Mouse (Mus musculus): ENCODE results near the gene Mxd1.

Mxd1 gene

DNA sequence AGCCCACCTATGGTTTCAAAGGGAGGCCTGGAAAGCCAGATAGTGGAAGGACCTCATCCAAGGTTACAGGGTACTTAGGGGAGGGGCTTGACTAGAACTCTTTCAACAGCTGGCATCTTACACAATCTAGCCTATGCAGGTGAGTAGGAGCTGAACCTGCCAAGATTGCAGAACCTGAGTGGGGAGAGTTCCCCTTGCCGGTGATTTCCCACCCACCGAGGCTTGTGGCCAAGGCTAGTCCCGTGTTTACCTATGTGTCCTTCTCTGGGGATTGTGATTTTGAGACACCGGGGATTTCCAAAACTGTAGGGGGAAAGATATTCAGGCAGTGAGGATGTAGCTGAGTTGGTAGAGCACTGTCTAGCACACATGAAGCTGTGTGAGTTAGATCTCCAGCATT, 53.7 kb downstream of the Mxd1 start:
- in situ Hi-C loops (cut with MboI; ENCODE audit: low pct_unique_long_range_greater_than_20kb in 1 of 2, low sequenced_read_pairs in 2 of 2, unreplicated experiment in 1 of 2): no loop called here

DNA sequence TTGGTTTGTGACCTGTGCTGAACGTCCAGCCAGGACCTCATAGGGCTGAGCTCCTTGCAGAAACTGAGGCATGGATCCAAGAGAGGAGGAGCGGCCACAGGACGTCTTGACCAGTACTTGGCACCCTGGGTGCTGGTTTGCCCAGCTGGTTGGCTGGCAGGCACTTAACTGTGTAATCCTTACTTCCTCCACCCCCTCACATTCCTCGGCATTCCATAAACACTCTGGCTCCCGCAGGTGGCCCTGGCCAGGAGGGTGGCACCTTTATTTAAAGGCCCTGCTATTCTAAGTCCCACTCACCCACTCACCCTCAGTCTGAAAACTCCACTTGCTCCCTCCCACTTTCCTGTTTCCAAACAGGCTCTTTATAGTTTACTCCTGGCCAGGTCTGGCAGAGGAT, 58.2 kb downstream of the Mxd1 start:
- in situ Hi-C loops (cut with MboI; ENCODE audit: low pct_unique_long_range_greater_than_20kb in 1 of 2, low sequenced_read_pairs in 2 of 2, unreplicated experiment in 1 of 2): no loop called here

DNA sequence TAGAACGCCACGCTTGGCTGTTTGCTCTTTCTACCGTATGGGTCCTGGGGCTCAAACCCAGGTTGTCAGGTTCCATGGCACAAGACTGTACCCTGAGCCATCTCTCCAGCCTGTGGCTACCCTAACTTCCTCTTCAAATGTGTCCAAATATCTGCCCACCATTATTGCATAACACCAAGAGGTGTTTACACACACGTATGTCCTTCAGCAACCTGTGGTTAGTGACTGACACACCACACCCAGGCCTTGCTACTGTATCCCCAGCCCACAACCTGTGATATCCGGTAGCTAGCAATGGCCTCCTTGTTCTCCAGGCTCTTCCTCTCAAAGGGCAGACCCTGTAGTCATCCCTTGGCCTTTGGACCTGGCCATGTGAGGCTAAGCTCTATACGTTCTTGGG, 59.7 kb downstream of the Mxd1 start:
- in situ Hi-C loops (cut with MboI; ENCODE audit: low pct_unique_long_range_greater_than_20kb in 1 of 2, low sequenced_read_pairs in 2 of 2, unreplicated experiment in 1 of 2): no loop called here

DNA sequence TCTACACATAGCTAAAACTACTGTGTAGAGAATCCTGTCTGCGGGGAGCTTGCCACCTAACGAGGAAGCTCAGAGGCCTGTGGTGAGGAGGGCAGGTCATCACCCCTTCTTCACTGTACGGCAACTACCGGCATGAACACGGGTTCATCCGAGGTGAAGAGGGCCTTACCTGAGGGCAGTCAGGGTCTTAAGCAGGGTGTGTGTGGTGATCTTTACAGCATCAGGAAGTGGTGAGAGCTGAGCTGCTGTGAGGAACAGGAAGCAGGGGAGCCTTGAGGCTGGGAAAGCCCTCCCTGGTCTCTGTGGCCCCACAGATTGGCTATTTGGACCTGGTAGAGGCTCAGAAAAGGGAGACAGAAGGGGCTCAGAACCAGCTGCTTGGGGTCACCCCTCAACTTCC, 61.5 kb downstream of the Mxd1 start:
- in situ Hi-C loops (cut with MboI; ENCODE audit: low pct_unique_long_range_greater_than_20kb in 1 of 2, low sequenced_read_pairs in 2 of 2, unreplicated experiment in 1 of 2): no loop called here

DNA sequence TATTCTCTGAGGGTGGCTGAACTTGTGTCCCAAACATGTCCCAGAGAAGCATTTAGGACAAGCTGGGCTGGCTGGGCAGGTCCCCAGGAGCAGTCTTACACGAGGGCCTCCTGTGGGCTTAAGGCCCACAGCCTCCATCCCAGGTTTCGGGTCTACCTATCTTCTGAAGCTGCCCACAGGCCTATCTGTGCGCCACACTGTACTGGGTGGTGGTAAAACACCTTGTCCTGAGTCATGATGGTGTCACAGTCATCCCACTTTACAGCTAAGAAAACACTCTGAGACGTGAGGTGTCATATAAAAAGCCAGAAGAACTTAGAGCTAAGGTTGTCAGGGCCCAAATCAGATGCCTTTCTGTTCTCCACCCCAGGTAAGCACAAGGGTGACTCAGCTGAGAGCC, 62.7 kb downstream of the Mxd1 start:
- in situ Hi-C loops (cut with MboI; ENCODE audit: low pct_unique_long_range_greater_than_20kb in 1 of 2, low sequenced_read_pairs in 2 of 2, unreplicated experiment in 1 of 2): no loop called here

DNA sequence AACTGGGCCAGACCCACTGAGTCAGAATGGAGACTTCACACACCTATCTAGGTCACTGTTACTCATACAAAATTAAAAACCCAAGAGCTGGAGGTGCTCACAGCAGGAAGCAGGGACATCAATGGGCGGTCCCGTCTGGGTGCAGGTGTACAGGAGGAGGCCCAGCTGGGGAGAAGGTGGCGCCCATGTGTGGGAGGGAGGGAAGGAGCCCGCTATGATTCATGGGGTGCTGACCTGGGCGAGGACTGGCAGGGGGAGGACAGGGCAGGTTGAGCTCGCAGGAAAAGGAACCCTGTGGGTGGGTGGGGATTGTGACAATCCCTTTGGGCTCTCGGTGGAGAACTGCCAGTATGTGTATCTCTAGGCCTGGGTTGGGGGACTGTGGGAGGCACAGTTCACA, 63.7 kb downstream of the Mxd1 start:
- in situ Hi-C loops (cut with MboI; ENCODE audit: low pct_unique_long_range_greater_than_20kb in 1 of 2, low sequenced_read_pairs in 2 of 2, unreplicated experiment in 1 of 2): no loop called here

DNA sequence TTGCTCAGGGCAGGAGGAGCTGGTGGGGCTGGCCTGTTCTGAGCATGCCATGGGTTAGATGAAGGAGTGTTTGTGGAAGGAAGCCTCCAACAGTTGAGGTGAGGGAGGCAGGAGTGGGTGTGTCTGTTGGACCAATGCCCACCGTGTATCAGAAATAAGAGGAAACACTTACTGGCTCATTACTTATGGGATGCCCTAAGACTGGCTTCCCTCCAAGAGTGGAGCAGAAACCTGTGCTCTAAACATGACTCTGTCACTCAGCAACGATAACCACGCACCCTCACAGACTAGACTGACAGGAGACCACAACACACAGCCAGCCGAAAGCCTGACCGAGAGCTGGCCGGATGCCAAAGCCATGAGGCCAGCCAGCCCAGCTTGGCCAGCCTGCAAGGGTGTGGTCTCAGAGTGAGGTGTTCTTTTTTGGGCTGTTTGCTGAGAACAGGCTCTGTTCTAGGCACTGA, 69.0 kb downstream of the Mxd1 start:
- in situ Hi-C loops (cut with MboI; ENCODE audit: low pct_unique_long_range_greater_than_20kb in 1 of 2, low sequenced_read_pairs in 2 of 2, unreplicated experiment in 1 of 2): no loop called here

DNA sequence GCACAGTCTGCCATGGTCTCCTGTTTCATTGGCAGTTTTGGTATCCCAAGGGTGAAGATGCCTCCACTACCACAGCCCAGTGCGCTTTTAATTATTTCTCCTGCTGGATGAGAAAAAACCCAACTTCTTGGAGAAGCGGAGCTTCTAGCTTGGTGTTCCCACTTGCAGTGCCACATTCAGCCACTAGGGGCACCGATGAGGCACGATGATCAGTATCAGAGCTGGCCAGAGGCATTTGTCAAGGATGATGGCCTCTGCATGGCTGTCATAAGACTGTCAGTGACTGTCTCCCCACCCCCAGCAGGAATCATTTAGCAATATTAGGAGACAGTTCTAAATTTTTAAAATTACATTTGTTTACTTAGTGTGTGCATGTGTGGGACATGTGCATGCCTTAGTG, 69.8 kb downstream of the Mxd1 start:
- in situ Hi-C loops (cut with MboI; ENCODE audit: low pct_unique_long_range_greater_than_20kb in 1 of 2, low sequenced_read_pairs in 2 of 2, unreplicated experiment in 1 of 2): no loop called here

DNA sequence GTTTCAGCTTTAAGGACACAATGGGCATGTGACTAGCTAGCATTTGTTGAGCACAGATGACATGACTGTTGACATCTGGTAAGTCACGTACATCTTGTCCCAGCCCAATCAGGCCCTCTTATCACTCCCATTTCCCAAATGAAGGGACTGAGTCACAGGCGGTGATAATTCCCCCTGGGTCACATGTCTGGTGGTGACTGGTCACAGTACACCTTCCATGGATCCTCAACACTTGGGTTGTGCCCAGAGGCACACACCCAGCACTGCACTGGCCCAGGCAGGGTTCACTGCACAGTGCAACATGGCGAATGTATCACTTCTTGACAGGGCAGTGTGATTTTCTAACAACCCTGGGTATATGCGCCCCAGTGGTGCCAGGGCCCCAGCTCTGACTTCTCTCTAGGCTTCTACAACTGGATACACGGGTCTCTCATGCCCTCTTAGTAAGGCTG, 70.2 kb downstream of the Mxd1 start:
- in situ Hi-C loops (cut with MboI; ENCODE audit: low pct_unique_long_range_greater_than_20kb in 1 of 2, low sequenced_read_pairs in 2 of 2, unreplicated experiment in 1 of 2): no loop called here

Data from mouse embryonic stem cell (cell line).